Mouse (Mus musculus): ENCODE data around the gene 4931429L15Rik. TPM values are rescaled to one million over a fixed set of nuclear protein-coding genes. Genes with fewer than 3 reads are reported as not detected.
"Not testable (repeated sequence)": the region's sequence is repeated elsewhere in the genome, so short reads cannot be mapped to it uniquely, and the experiment has no call there.

The 4931429L15Rik gene
- not detected for polyA plus RNA-seq (2012; fragmentation: generic; extraction: Trizol)
- long read RNA-seq, experiment 1 = 0 reads
- long read RNA-seq, experiment 2 = 0 reads

DNA sequence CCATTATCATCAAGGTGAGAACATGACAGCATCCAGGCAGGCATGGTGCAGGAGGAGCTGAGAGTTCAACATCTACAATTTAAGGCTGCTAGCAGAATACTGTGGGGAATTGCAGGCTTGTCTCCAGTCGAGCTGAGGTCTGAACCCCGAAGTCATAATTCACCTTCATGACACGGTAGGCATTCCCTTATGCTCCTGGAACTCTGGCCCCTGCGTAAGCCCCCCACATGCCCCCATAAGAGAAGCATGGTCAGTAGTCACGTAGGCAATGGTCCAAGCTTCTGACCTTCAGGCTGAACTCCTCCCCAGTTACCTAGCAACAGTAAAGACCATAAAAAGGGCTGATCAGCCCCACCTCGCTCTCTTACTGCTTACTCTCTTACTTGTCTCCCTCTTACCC lies at the start of gene 4931429L15Rik:
Gene 4931429L15Rik (minus strand): TSS at position 101 of the 400 bp plus-strand sequence.
- H3K4me3 ChIP-seq (ENCODE audit: insufficient read depth, poor library complexity, severe bottlenecking); H3K79me3 ChIP-seq (ENCODE audit: low read depth): not testable (repeated sequence)

DNA sequence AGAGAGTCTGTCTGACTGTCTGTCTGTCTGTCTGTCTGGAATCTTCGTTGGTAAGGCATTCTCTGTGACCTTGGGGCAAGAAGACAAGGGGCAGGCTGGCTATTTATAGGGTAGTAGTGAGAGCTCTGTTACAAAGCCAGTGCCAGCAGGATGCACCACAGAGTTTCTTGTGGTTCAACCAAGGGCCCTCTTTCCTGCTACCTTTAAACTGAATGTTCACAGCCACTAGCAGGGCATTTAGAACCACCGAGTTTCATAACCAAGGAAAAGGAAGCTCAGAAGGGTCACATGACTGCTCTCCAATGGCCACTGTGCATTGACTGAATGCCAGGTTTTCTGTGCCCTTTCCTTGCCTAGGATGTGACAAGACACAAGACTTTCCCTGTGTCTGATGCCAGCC lies 42.7 kb upstream of the 4931429L15Rik start:
- Histone ChIP-seq H3K36me3 (ENCODE audit: control insufficient read depth, insufficient read depth) (no peaks in the 10 kb centered on the region), H3K27me3 (ENCODE audit: control insufficient read depth, insufficient read depth, insufficient read length) (peaks cover 10% of the 10 kb centered on the region), H3K4me3 (ENCODE audit: insufficient read depth, poor library complexity, severe bottlenecking) (no peak overlapping the region), H3K79me3 (ENCODE audit: low read depth) (no peaks in the 10 kb centered on the region), H3K79me2 (ENCODE audit: control insufficient read depth, insufficient read depth) (no peaks in the 10 kb centered on the region), H3ac (ENCODE audit: control insufficient read depth, insufficient read length, low read depth) (no peak overlapping the region)
- TF ChIP-seq CEBPB (IDR thresholded peaks at IDR 0.05; ENCODE audit: low read depth) (no peak), USF1 (IDR thresholded peaks at IDR 0.05; ENCODE audit: low read depth) (no peak), CTCF (IDR thresholded peaks at IDR 0.05; ENCODE audit: control insufficient read depth, insufficient read depth, insufficient read length) (no peak), FOSL1 (IDR thresholded peaks at IDR 0.05; ENCODE audit: insufficient read depth, low read length, poor library complexity, severe bottlenecking) (no peak), MYOD1 (IDR thresholded peaks at IDR 0.05; ENCODE audit: control insufficient read depth, insufficient read length, low read depth) (no peak), MYOG (IDR thresholded peaks at IDR 0.05; ENCODE audit: control insufficient read depth, extremely low read depth, insufficient read length) (no peak), MAX (IDR thresholded peaks at IDR 0.05) (no peak)

More for the DNA sequence above, at the start of gene 4931429L15Rik:
- peaks cover 37% of the 10 kb centered on the region for H3K27me3 ChIP-seq (ENCODE audit: control insufficient read depth, insufficient read depth, insufficient read length)
- H3ac ChIP-seq (ENCODE audit: control insufficient read depth, insufficient read length, low read depth); H3K79me2 ChIP-seq (ENCODE audit: control insufficient read depth, insufficient read depth); H3K36me3 ChIP-seq (ENCODE audit: control insufficient read depth, insufficient read depth): not testable (repeated sequence)

DNA sequence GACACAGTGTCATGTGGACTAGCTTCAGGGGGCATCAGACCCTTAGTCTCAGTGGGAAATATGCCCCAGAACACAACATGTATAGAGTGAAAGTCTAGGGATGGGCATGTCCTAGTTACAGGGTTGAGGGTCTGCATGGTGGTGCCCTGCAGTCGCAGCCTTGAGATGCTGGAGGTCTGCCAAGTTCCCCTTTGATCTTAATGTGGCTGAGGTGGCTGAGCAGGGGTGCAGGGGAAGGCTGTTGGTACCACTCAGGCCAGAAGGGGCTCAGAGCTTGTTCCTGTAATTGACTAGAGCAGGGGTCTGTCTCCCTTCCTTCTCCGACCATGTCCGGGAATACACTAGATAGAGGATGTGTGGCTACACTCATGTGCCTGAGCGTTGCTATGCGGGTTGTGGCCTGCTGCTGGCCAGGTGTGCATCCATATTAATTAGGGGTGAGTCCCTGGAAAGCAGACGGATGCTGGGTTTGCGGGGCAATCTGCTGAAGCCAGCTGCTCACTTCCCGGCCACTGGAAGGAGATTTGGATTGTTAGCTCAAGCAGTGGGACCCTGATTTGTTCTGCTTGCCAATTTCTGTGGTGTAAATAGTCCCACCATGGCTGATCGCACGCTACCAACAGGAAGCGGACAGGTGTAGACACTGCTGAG lies 41.8 kb upstream of the 4931429L15Rik start:
- no peak overlapping the region for H3K4me3 ChIP-seq (ENCODE audit: insufficient read depth, poor library complexity, severe bottlenecking)
- no peaks in the 10 kb centered on the region for H3K79me2 ChIP-seq (ENCODE audit: control insufficient read depth, insufficient read depth)
- no peak for TF ChIP-seq USF1 (IDR thresholded peaks at IDR 0.05; ENCODE audit: low read depth)
- TF ChIP-seq CEBPB (IDR thresholded peaks at IDR 0.05; ENCODE audit: low read depth) = no peak
- TF ChIP-seq MYOD1 (IDR thresholded peaks at IDR 0.05; ENCODE audit: control insufficient read depth, insufficient read length, low read depth) = no peak
- no peak for TF ChIP-seq MAX (IDR thresholded peaks at IDR 0.05)
- TF ChIP-seq FOSL1 (IDR thresholded peaks at IDR 0.05; ENCODE audit: insufficient read depth, low read length, poor library complexity, severe bottlenecking) = no peak
- no peak for TF ChIP-seq CTCF (IDR thresholded peaks at IDR 0.05; ENCODE audit: control insufficient read depth, insufficient read depth, insufficient read length)
- TF ChIP-seq MYOG (IDR thresholded peaks at IDR 0.05; ENCODE audit: control insufficient read depth, extremely low read depth, insufficient read length) = no peak
- H3K79me3 ChIP-seq (ENCODE audit: low read depth) = no peaks in the 10 kb centered on the region
- H3K27me3 ChIP-seq (ENCODE audit: control insufficient read depth, insufficient read depth, insufficient read length) = peaks cover 10% of the 10 kb centered on the region
- no peaks in the 10 kb centered on the region for H3K36me3 ChIP-seq (ENCODE audit: control insufficient read depth, insufficient read depth)
- no peak overlapping the region for H3ac ChIP-seq (ENCODE audit: control insufficient read depth, insufficient read length, low read depth)

DNA sequence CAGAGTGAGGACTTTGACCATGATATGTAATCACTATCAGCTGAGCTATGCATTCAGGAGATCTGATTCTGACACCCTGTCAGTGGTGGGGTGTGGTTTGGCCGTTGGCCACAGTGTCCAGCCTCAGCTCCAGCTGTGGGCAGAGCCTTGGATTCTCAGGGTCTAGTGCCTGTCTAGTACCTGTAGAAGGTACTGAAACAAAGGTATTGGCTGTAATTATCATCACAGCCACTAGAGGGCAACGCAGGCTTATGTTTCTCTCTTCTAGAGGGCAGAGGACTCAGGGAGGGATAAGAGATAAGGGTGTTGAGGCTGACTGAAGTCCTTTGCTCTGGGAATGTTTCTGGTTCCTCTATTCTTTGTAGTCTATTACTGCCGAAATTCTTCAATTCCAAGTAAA lies 34.2 kb upstream of the 4931429L15Rik start:
- H3K79me3 ChIP-seq (ENCODE audit: low read depth) = no peaks in the 10 kb centered on the region
- peaks cover 46% of the 10 kb centered on the region for H3K27me3 ChIP-seq (ENCODE audit: control insufficient read depth, insufficient read depth, insufficient read length)
- H3ac ChIP-seq (ENCODE audit: control insufficient read depth, insufficient read length, low read depth) = no peak overlapping the region
- H3K36me3 ChIP-seq (ENCODE audit: control insufficient read depth, insufficient read depth) = no peaks in the 10 kb centered on the region
- no peak overlapping the region for H3K4me3 ChIP-seq (ENCODE audit: insufficient read depth, poor library complexity, severe bottlenecking)
- TF ChIP-seq CTCF (IDR thresholded peaks at IDR 0.05; ENCODE audit: control insufficient read depth, insufficient read depth, insufficient read length) = peak; percentile 16
- TF ChIP-seq CEBPB (IDR thresholded peaks at IDR 0.05; ENCODE audit: low read depth) = no peak
- no peaks in the 10 kb centered on the region for H3K79me2 ChIP-seq (ENCODE audit: control insufficient read depth, insufficient read depth)

- Histone ChIP-seq H3K79me2 (ENCODE audit: control insufficient read depth, insufficient read depth) (no peaks in the 10 kb centered on the region), H3K4me3 (ENCODE audit: insufficient read depth, poor library complexity, severe bottlenecking) (no peak overlapping the region)
Measured at GRCm38 (mm10) chr9:46353330-46353724, 33.5 kb upstream of the 4931429L15Rik start.

DNA sequence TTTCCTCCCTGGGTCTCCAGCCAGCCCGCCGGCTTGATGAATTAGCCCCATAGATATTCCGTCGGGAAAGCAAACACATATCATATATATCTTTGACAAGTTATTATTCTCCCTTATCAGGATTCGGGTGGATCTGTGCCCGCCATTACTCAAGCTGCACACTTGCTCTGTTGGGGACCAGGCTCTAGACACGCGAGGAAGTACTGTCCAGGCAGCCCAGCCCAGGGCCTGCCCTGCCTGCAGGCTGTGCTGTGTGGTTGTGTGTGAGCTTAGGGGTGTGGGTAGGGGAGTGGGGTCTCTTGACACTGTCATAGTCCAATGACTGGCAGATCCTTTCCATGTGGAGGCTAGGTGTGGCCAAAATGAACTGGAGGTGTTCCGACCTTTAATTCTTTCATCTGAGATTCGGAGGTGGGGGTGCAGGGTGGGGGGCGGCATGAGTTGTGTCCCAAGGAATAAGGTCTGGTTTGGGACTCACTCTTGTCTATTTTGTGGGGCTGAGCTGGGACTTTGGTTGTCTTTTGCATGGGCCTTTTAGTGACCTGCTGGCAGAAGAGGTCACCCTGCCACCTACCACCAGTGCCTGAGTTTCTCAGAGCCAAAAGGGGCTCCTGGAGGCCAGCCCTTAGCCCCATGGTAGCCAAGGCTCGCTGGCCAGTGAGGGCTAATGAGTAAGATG lies 33.0 kb upstream of the 4931429L15Rik start:
- Histone ChIP-seq H3K36me3 (ENCODE audit: control insufficient read depth, insufficient read depth) (no peaks in the 10 kb centered on the region), H3K27me3 (ENCODE audit: control insufficient read depth, insufficient read depth, insufficient read length) (peaks cover 43% of the 10 kb centered on the region), H3ac (ENCODE audit: control insufficient read depth, insufficient read length, low read depth) (no peak overlapping the region), H3K79me2 (ENCODE audit: control insufficient read depth, insufficient read depth) (no peaks in the 10 kb centered on the region), H3K79me3 (ENCODE audit: low read depth) (no peaks in the 10 kb centered on the region), H3K4me3 (ENCODE audit: insufficient read depth, poor library complexity, severe bottlenecking) (no peak overlapping the region)
- TF ChIP-seq MYOD1 (IDR thresholded peaks at IDR 0.05; ENCODE audit: control insufficient read depth, insufficient read length, low read depth) (no peak), MAX (IDR thresholded peaks at IDR 0.05) (no peak), FOSL1 (IDR thresholded peaks at IDR 0.05; ENCODE audit: insufficient read depth, low read length, poor library complexity, severe bottlenecking) (no peak), USF1 (IDR thresholded peaks at IDR 0.05; ENCODE audit: low read depth) (no peak), CTCF (IDR thresholded peaks at IDR 0.05; ENCODE audit: control insufficient read depth, insufficient read depth, insufficient read length) (no peak), CEBPB (IDR thresholded peaks at IDR 0.05; ENCODE audit: low read depth) (no peak), MYOG (IDR thresholded peaks at IDR 0.05; ENCODE audit: control insufficient read depth, extremely low read depth, insufficient read length) (no peak)

More at GRCm38 (mm10) chr9:46353330-46353724, 33.5 kb upstream of the 4931429L15Rik start:
- TF ChIP-seq USF1 (IDR thresholded peaks at IDR 0.05; ENCODE audit: low read depth) = no peak
- TF ChIP-seq CTCF (IDR thresholded peaks at IDR 0.05; ENCODE audit: control insufficient read depth, insufficient read depth, insufficient read length) = no peak
- no peak for TF ChIP-seq MAX (IDR thresholded peaks at IDR 0.05)
- no peak for TF ChIP-seq MYOD1 (IDR thresholded peaks at IDR 0.05; ENCODE audit: control insufficient read depth, insufficient read length, low read depth)
- no peak for TF ChIP-seq FOSL1 (IDR thresholded peaks at IDR 0.05; ENCODE audit: insufficient read depth, low read length, poor library complexity, severe bottlenecking)
- TF ChIP-seq CEBPB (IDR thresholded peaks at IDR 0.05; ENCODE audit: low read depth) = no peak
- no peak for TF ChIP-seq MYOG (IDR thresholded peaks at IDR 0.05; ENCODE audit: control insufficient read depth, extremely low read depth, insufficient read length)
- peaks cover 43% of the 10 kb centered on the region for H3K27me3 ChIP-seq (ENCODE audit: control insufficient read depth, insufficient read depth, insufficient read length)
- no peaks in the 10 kb centered on the region for H3K79me3 ChIP-seq (ENCODE audit: low read depth)
- no peaks in the 10 kb centered on the region for H3K36me3 ChIP-seq (ENCODE audit: control insufficient read depth, insufficient read depth)
- no peak overlapping the region for H3ac ChIP-seq (ENCODE audit: control insufficient read depth, insufficient read length, low read depth)

All from C2C12 (cell line).